Mouse (Mus musculus) kidney, postnatal 4 days (tissue): ENCODE data around the gene Gm5941.
"Not testable (repeated sequence)": the region's sequence is repeated elsewhere in the genome, so short reads cannot be mapped to it uniquely, and the experiment has no call there.

ENCODE experiments used
- DNase-seq, 2 experiments: peaks; one replicate each; pipeline ENCODE4 v3.0.0; 2021; ENCODE audit warnings: mixed read lengths in 2 of 2

The Gm5941 gene

DNA sequence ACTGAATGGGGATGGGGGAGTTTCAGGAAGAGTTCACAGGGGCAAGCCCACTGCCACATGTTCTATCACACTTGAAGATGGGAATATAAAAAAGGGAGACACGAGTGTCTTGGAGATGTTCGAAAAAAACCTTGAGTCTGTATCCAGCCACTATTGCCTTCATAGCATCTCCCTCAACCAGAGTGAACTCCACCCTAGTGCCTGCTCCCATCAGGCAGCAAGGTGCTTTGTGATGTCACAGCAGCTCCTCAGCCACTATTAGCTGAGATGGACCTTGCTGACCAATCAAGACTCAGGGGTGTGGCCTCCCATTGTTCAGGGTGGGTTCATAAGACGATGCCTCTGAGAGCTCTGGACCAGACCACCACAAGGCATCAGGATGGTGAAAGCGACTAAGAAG lies at the start of gene Gm5941:
TSS of gene Gm5941 (plus strand) at position 301 of the 400 bp plus-strand sequence.
- not testable (repeated sequence) for DNase-seq

DNA sequence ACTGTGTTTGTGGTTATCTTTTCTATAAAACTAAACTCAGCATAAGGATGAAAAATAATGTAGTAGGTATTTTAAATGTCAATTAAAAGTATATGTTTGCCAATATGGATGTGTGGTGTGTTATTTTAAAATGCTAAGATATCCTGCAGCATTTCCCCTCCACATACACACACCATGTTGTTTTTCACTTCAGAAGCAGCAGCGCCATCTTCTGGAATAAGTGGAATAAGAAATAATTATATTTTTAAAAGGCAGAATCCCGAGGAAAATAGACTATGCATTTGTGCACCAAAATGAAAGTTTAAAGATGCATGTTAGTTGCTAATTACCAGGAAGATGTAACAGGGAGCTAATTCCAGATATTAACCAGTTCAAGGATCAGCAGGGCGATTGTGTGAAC lies 29.3 kb upstream of the Gm5941 start:
- DNase-seq: no peak

DNA sequence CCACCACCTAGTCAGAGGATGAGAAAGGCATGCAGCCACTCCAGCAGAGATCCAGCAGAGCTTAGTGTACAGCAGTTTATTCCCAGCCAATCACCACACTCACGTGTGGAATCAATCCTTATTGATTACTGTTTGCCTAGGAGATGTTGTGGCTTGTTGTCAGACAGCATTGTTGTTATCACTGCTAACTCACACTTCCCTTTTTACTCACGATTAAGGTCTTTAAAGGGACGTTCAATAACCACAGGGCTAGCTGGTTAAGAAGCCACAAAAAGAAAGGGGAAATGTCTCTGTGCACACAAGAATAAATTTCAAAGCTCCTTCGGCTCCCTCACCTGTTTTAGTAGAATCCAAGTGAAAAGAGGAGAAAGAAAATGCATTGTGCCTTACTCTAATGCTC lies 25.0 kb upstream of the Gm5941 start:
- DNase-seq: no peak

DNA sequence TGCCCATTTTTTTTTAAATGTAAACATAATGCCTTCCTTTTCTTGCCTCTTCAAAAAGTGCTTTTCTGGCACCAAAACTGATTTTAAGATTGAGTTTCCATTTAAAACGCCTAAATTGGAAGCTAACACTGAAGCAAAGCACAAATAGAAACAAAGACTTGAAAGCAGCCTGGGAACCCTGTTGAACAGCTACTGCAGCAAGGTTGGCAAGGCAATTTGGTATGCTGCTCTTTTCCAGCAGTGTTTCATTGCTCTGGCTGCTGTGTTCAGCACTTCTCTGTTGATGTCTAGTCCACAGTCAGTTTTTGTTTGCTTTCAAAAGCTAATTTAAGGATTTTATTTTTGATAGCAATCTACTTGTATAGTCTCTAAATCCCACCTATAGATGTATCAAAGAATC lies 8.5 kb downstream of the Gm5941 start:
- DNase-seq: no peak

DNA sequence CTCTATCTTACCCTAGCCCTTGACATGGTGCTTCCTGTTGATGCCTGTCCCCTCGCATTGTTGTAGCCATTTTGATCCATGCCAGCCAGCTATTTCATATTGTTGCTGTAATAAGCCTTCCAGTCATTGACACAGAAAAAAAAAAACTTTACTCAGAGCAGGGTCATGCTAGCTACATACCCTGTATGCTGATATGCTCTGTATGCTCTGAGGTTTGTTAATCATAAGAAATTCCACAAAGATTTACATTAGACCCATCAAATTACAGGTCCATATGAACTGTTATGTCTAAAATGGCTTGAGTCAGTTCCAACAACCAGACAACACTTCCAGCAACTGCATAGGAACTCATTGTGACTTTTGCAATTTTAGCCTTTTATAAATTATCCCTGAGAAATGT lies 38.1 kb downstream of the Gm5941 start:
- no peak for DNase-seq
